Mouse (Mus musculus) forebrain, embryonic 10.5 days (tissue): ENCODE results near the gene Acap3. TPM values are rescaled to one million over a fixed set of nuclear protein-coding genes. Genes with fewer than 3 reads are reported as not detected.

ENCODE experiments used
- DNase-seq: peaks from one replicate; pipeline ENCODE4 v3.0.0-alpha.2; 2017; ENCODE audit warnings: low spot score; ENCODE audit errors: extremely low spot score
- H3K27ac ChIP-seq: fragments of 300-500 bp; sonication (generic); 2 replicates; pipeline ENCODE4 v1.5.1; 2016; ENCODE audit warnings: mild to moderate bottlenecking
- H3K27me3 ChIP-seq: fragments of 300-500 bp; sonication (generic); 2 replicates; pipeline ENCODE4 v1.6.1; 2016; ENCODE audit warnings: mild to moderate bottlenecking; ENCODE audit not compliant: poor library complexity, severe bottlenecking
- H3K36me3 ChIP-seq: fragments of 300-500 bp; sonication (generic); replicated peaks from 2 replicates; pipeline ENCODE4 v1.6.1; 2016; ENCODE audit warnings: mild to moderate bottlenecking, moderate library complexity
- H3K4me1 ChIP-seq: fragments of 300-500 bp; sonication (generic); 2 replicates; pipeline ENCODE4 v1.6.1; 2016
- H3K4me3 ChIP-seq: fragments of 300-500 bp; sonication (generic); 2 replicates; pipeline ENCODE4 v1.5.1; 2016; ENCODE audit warnings: mild to moderate bottlenecking, moderate library complexity
- H3K9me3 ChIP-seq: fragments of 300-500 bp; sonication (generic); 2 replicates; pipeline ENCODE4 v1.6.1; 2016; ENCODE audit warnings: mild to moderate bottlenecking, moderate library complexity
- WGBS: fragments of 180-500 bp; shearing (Covaris S2); methylation state at CpG from one replicate; pipeline ENCODE4 v1.1.7; 2016; 5-methylcytosine and 5-hydroxymethylcytosine counted together
- polyA plus RNA-seq: library from polyadenylated mRNA; unstranded; fragments of >200 nt; fragmentation: Nextera tagmentation; extraction: Ambion mirVana; gene quantifications from 2 replicates; pipeline ENCODE4 v1.2.1, GENCODE M21; 2016

Gene Acap3
- 24.3 and 24.5 TPM in 2 replicates for polyA plus RNA-seq

GRCm38 (mm10) chr4:155891551-155892001 lies at the start of gene Acap3, which contains the start of gene Pusl1:
TSS of gene Acap3 (plus strand) at chr4:155891822.
TSS of gene Pusl1 (minus strand) at chr4:155891781.
- peak within 1 kb of the TSS; percentile 95 for H3K27ac ChIP-seq
- peak within 1 kb of the TSS; percentile 94 for H3K4me3 ChIP-seq
- no peaks in the 10 kb centered on the region for H3K27me3 ChIP-seq
- H3K36me3 ChIP-seq = peaks cover 46% of the 10 kb centered on the region
- H3K4me1 ChIP-seq = peaks cover 50% of the 10 kb centered on the region
- 0% methylated on average over 52 of the region's 52 CpGs for WGBS
- DNase-seq = peak; percentile 95
- no peaks in the 10 kb centered on the region for H3K9me3 ChIP-seq

- WGBS = 91% methylated on average over 5 of the region's 5 CpGs
- Histone ChIP-seq H3K27ac (no peak overlapping the region), H3K4me1 (peaks cover 52% of the 10 kb centered on the region), H3K4me3 (no peak overlapping the region), H3K27me3 (peaks cover 30% of the 10 kb centered on the region), H3K9me3 (no peaks in the 10 kb centered on the region), H3K36me3 (peaks cover 24% of the 10 kb centered on the region)
- no peak for DNase-seq
These were observed 48.4 kb upstream of the Acap3 start for GRCm38 (mm10) chr4:155843231-155843630.

DNA sequence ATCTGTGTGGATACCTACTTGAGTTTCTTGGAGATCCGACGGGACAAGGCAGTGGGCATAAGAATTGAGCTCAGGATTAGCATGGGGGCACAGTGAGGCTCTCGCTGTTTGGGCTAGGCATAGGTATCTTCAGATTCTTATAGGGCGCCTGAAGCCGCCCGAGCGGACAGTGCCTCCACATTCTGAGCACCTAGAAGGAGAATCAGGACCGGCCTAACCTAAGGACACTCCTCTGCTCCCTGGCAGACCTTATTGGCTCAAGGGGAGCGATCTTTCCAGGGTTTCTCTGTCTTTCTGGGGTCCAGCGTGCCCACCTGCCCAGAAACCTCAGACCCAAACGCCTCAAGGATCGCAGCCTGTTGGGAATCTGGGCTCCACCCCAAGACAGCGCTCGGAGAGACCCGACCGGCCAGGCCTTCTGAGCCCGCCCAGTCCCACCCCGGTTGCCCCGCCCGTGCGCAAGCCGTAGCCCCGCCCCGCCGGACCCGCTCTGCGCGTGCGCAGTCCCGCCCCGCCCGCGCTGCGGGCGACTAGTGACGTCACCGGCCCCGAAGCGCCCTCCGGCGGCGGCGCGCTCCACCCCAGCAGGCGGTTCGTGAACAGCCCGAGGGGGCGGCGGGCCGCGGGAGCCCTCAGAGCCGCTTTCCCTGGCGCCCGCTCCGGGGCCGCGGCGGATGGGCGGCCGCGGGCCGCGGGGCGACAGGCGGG lies 44.6 kb upstream of the Acap3 start, which contains the start of gene Dvl1:
TSS of gene Dvl1 (plus strand) at position 532 of the 708 bp plus-strand sequence.
- 2% methylated on average over 65 of the region's 65 CpGs for WGBS
- Histone ChIP-seq H3K27me3 (peaks cover 9% of the 10 kb centered on the region), H3K27ac (peak within 1 kb of the TSS; percentile 90), H3K4me3 (peak within 1 kb of the TSS; percentile 88), H3K9me3 (no peaks in the 10 kb centered on the region), H3K4me1 (peaks cover 40% of the 10 kb centered on the region), H3K36me3 (peaks cover 33% of the 10 kb centered on the region)
- DNase-seq = peak; percentile 90

GRCm38 (mm10) chr4:155847591-155848352 lies 43.9 kb upstream of the Acap3 start:
- peaks cover 40% of the 10 kb centered on the region for H3K4me1 ChIP-seq
- H3K36me3 ChIP-seq = peaks cover 30% of the 10 kb centered on the region
- H3K9me3 ChIP-seq = no peaks in the 10 kb centered on the region
- H3K4me3 ChIP-seq = peak overlapping the region; percentile 88
- peak; percentile 63 for DNase-seq
- peaks cover 1% of the 10 kb centered on the region for H3K27me3 ChIP-seq
- WGBS = 2% methylated on average over 69 of the region's 69 CpGs
- peak overlapping the region; percentile 90 for H3K27ac ChIP-seq

- Histone ChIP-seq H3K27me3 (no peaks in the 10 kb centered on the region), H3K9me3 (no peaks in the 10 kb centered on the region), H3K4me1 (peaks cover 40% of the 10 kb centered on the region), H3K27ac (peak overlapping the region; percentile 90), H3K36me3 (peaks cover 30% of the 10 kb centered on the region), H3K4me3 (peak overlapping the region; percentile 88)
- 58% methylated on average over 7 of the region's 7 CpGs for WGBS
- no peak for DNase-seq
These were observed 43.1 kb upstream of the Acap3 start for GRCm38 (mm10) chr4:155848434-155849095.

DNA sequence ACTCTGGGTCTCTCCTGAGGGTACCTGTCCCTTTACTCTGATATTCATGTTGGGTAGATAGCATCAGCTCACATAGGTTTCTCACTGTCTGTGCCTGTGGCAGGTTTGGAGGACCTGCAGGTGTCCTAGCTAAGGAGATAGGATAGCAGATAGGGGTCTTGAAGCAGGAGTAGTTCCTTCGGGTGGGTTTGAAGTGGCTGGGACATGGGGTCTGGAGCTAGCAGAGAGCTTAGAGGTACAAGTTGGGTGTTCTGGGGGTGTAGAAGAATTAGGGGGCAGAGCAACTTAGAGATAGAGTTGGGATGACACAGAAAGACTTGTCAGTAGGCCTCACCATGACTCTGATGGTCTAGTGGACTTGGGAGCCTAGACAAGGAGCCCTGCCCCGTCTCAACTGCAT lies 42.2 kb upstream of the Acap3 start:
- H3K36me3 ChIP-seq = peaks cover 33% of the 10 kb centered on the region
- H3K27me3 ChIP-seq = no peaks in the 10 kb centered on the region
- H3K9me3 ChIP-seq = no peaks in the 10 kb centered on the region
- peak overlapping the region; percentile 88; the same call in 1 of the 2 replicates for H3K4me3 ChIP-seq
- no peak overlapping the region for H3K27ac ChIP-seq
- WGBS = 88% methylated on average over 2 of the region's 2 CpGs
- peaks cover 40% of the 10 kb centered on the region for H3K4me1 ChIP-seq
- no peak for DNase-seq

- no peak for DNase-seq
- Histone ChIP-seq H3K27ac (no peak overlapping the region), H3K36me3 (peaks cover 38% of the 10 kb centered on the region), H3K4me1 (peaks cover 40% of the 10 kb centered on the region), H3K27me3 (no peaks in the 10 kb centered on the region), H3K9me3 (no peaks in the 10 kb centered on the region), H3K4me3 (peak overlapping the region; percentile 6; the same call in 1 of the 2 replicates)
- 92% methylated on average over 3 of the region's 3 CpGs for WGBS
These were observed 41.7 kb upstream of the Acap3 start for GRCm38 (mm10) chr4:155849792-155850451.

- H3K4me1 ChIP-seq = peaks cover 39% of the 10 kb centered on the region
- no peak overlapping the region for H3K4me3 ChIP-seq
- WGBS = 94% methylated on average over 3 of the region's 3 CpGs
- H3K27ac ChIP-seq = no peak overlapping the region
- no peak for DNase-seq
- peaks cover 53% of the 10 kb centered on the region for H3K36me3 ChIP-seq
- no peaks in the 10 kb centered on the region for H3K9me3 ChIP-seq
- no peaks in the 10 kb centered on the region for H3K27me3 ChIP-seq
These were observed 40.3 kb upstream of the Acap3 start for GRCm38 (mm10) chr4:155851368-155851767.

GRCm38 (mm10) chr4:155851951-155852411 lies 39.6 kb upstream of the Acap3 start:
- Histone ChIP-seq H3K36me3 (peaks cover 59% of the 10 kb centered on the region), H3K27me3 (no peaks in the 10 kb centered on the region), H3K4me3 (no peak overlapping the region), H3K27ac (no peak overlapping the region), H3K4me1 (peaks cover 33% of the 10 kb centered on the region), H3K9me3 (no peaks in the 10 kb centered on the region)
- WGBS = 86% methylated on average over 2 of the region's 2 CpGs
- DNase-seq = no peak

DNA sequence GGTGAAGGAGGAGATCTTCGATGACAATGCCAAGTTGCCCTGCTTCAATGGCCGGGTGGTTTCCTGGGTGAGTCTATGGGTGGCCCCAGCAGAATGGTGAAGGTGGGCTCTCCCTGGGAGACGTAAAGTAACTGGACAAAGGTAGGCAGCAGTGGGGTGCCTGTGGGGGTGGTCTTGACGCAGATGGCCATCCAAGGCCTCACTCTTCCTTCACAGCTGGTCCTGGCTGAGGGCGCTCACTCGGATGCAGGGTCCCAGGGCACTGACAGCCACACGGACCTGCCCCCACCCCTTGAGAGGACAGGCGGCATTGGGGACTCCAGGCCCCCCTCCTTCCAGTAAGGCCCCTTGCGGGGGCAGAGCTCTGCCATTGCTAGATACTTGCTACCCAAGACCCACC lies 38.2 kb upstream of the Acap3 start:
- Histone ChIP-seq H3K4me1 (peaks cover 22% of the 10 kb centered on the region), H3K27ac (no peak overlapping the region), H3K9me3 (no peaks in the 10 kb centered on the region), H3K36me3 (peaks cover 73% of the 10 kb centered on the region), H3K27me3 (no peaks in the 10 kb centered on the region), H3K4me3 (no peak overlapping the region)
- no peak for DNase-seq
- 92% methylated on average over 9 of the region's 9 CpGs for WGBS

DNA sequence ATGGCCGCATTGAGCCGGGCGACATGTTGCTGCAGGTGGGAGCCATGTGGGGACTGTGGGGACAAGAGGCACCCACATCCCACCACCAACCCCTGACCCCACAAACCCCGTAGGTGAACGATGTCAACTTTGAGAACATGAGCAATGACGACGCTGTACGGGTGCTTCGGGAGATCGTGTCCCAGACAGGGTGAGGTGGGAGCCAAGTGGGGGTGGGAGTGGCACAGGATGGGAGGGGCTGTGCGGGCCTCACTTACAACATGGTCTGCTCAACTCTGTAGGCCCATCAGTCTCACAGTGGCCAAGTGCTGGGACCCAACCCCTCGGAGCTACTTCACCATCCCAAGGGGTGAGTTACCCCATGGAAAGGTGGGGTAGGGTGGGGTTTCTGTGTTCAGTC lies 36.6 kb upstream of the Acap3 start:
- WGBS = 98% methylated on average over 12 of the region's 12 CpGs
- Histone ChIP-seq H3K4me3 (no peak overlapping the region), H3K4me1 (peaks cover 6% of the 10 kb centered on the region), H3K9me3 (no peaks in the 10 kb centered on the region), H3K36me3 (peaks cover 87% of the 10 kb centered on the region), H3K27ac (no peak overlapping the region), H3K27me3 (no peaks in the 10 kb centered on the region)
- no peak for DNase-seq

GRCm38 (mm10) chr4:155856071-155856470 lies 35.6 kb upstream of the Acap3 start:
- H3K4me1 ChIP-seq = no peaks in the 10 kb centered on the region
- H3K27me3 ChIP-seq = no peaks in the 10 kb centered on the region
- no peak overlapping the region for H3K27ac ChIP-seq
- H3K9me3 ChIP-seq = no peaks in the 10 kb centered on the region
- no peak for DNase-seq
- no peak overlapping the region for H3K4me3 ChIP-seq
- H3K36me3 ChIP-seq = peaks cover 89% of the 10 kb centered on the region
- 93% methylated on average over 12 of the region's 12 CpGs for WGBS
